Mouse (Mus musculus) liver, postnatal 0 days (tissue): ENCODE measurements around the gene 4930451I11Rik. TPM values are rescaled to one million over a fixed set of nuclear protein-coding genes. Genes with fewer than 3 reads are reported as not detected.
A peak's percentile ranks its signal among the peaks of the same experiment; 100 is the strongest.

Experiments
- ATAC-seq: fragments of 200-750 bp; cut with Nextera tagmentation; 2 replicates; pipeline ENCODE4 v1.8.0; 2017; ENCODE audit warnings: mild to moderate bottlenecking, moderate library complexity
- DNase-seq: peaks from one replicate; pipeline ENCODE4 v3.0.0-alpha.2; 2016
- H3K27ac ChIP-seq: fragments of 300-500 bp; sonication (generic); 2 replicates; pipeline ENCODE4 v1.5.1; 2014; ENCODE audit warnings: antibody characterized with exemption, moderate library complexity, mild to moderate bottlenecking, low read depth
- H3K27me3 ChIP-seq: fragments of 300-500 bp; sonication (generic); 2 replicates; pipeline ENCODE4 v1.6.1; 2014; ENCODE audit warnings: low read length, control low read depth, mixed read lengths; ENCODE audit not compliant: insufficient read depth
- H3K36me3 ChIP-seq: fragments of 300-500 bp; sonication (generic); replicated peaks from 2 replicates; pipeline ENCODE4 v1.6.1; 2014; ENCODE audit warnings: mild to moderate bottlenecking, control low read depth, low read length, moderate library complexity, mixed read lengths; ENCODE audit not compliant: insufficient read depth
- H3K4me1 ChIP-seq: fragments of 300-500 bp; sonication (generic); 2 replicates; pipeline ENCODE4 v1.6.1; 2014; ENCODE audit warnings: antibody characterized with exemption, mild to moderate bottlenecking, control low read depth; ENCODE audit not compliant: insufficient read depth
- H3K4me2 ChIP-seq: fragments of 300-500 bp; sonication (generic); 2 replicates; pipeline ENCODE4 v1.6.1; 2014; ENCODE audit warnings: low read depth, mild to moderate bottlenecking, low read length, moderate library complexity, mixed read lengths
- H3K4me3 ChIP-seq: fragments of 300-500 bp; sonication (generic); 2 replicates; pipeline ENCODE4 v1.5.1; 2014; ENCODE audit warnings: low read depth, low read length
- H3K9ac ChIP-seq: fragments of 300-500 bp; sonication (generic); replicated peaks from 2 replicates; pipeline ENCODE4 v1.6.1; 2014; ENCODE audit warnings: mild to moderate bottlenecking, moderate library complexity
- H3K9me3 ChIP-seq: fragments of 300-500 bp; sonication (generic); 2 replicates; pipeline ENCODE4 v1.6.1; 2016; ENCODE audit warnings: mild to moderate bottlenecking, control low read depth, low read length, mixed read lengths
- CTCF ChIP-seq: sonication (generic); IDR thresholded peaks from 2 replicates; pipeline ENCODE4 v1.5.1; 2016; ENCODE audit warnings: antibody characterized with exemption, low read depth
- EP300 ChIP-seq: IDR thresholded peaks from 2 replicates; pipeline ENCODE4 v1.6.1; 2016; ENCODE audit warnings: antibody characterized with exemption, low read depth, mild to moderate bottlenecking
- WGBS: fragments of 180-500 bp; shearing (Covaris S2); extraction: QIAGEN DNeasy Blood & Tissue Kit; methylation state at CpG from one replicate; pipeline ENCODE4 v1.1.7; 2014; ENCODE audit not compliant: insufficient replicate concordance; 5-methylcytosine and 5-hydroxymethylcytosine counted together
- polyA plus RNA-seq: library from polyadenylated mRNA; unstranded; fragments of >200 nt; fragmentation: Nextera tagmentation; extraction: Ambion mirVana; gene quantifications from 2 replicates; pipeline ENCODE4 v1.2.1, GENCODE M21; 2015

4930451I11Rik gene
- polyA plus RNA-seq, 1 experiment from 2014 or later: not detected

DNA sequence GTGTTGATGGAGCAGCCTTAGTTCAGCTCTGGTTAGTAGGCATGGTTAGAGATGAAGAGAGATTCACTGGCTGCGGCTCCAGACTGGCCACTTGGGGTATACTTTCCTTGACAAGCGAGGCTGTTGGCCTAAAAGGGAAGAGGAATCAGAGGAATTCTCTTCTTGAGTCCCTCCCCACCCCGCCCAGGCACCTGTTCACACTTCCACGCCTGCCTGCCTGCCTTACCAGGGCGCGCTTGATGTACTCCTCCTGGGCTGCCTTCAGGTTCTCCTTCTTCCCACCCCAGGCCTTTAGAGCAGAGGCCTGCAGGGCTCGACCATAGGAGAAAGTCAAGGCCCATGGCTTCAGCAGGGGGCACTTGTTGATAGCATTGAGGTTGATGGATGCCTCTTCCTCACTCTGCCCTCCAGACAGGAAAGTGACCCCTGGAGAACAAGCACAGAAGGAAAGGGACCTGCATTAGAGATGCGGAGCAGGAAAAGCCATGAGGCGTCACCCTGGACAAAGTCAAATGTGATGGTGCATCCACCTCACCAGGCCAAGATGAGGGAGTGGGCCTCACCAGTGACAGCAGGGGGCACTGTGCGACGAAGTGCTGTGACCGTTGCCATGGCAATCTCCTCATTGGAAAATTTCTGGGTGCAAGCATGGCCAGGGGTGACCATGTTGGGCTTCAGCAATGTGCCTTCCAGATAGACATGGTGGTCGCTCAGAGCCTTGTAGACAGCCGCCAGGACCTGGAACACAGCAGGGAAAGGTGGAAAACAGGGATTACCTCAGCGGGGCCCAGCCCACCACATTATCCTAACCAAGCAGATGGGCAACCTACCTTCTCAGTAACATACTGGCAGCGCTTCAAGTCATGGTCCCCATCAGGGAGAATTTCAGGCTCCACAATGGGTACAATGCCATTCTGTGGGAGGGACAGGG lies 35.8 kb downstream of the 4930451I11Rik start:
- Histone ChIP-seq H3K4me1 (peaks cover 38% of the 10 kb centered on the region), H3K4me2 (no peak overlapping the region)

DNA sequence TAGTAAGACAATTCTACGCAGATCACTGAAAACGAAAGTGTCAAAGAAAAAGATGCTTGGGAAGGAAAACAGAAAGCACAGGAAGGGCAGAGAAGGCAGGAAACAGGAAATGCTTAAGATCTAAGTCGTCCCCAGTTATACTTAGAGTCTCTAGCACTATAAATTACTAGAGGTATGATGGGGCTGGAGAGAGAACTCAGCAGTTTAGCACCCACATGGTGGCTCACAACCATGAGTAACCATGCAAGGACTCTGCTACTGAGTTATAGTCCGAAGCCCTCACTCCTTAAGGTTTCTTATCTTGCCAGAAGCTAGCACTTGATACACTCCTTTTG lies 37.2 kb downstream of the 4930451I11Rik start:
- Histone ChIP-seq H3K27me3 (no peaks in the 10 kb centered on the region), H3K27ac (peak overlapping the region; percentile 39; the same call in 1 of the 2 replicates), H3K9me3 (no peaks in the 10 kb centered on the region), H3K4me3 (no peak overlapping the region), H3K9ac (no peak overlapping the region), H3K36me3 (peaks cover 43% of the 10 kb centered on the region), H3K4me2 (no peak overlapping the region), H3K4me1 (peaks cover 28% of the 10 kb centered on the region)
- TF ChIP-seq CTCF (no peak), EP300 (no peak)
- no peak for DNase-seq
- no peak for ATAC-seq
- WGBS: 50% methylated on average over 4 of the region's 4 CpGs

More for the DNA sequence above, 35.8 kb downstream of the 4930451I11Rik start:
- Histone ChIP-seq H3K9ac (no peak overlapping the region), H3K27me3 (no peaks in the 10 kb centered on the region), H3K36me3 (peaks cover 33% of the 10 kb centered on the region), H3K9me3 (no peaks in the 10 kb centered on the region), H3K27ac (no peak overlapping the region), H3K4me3 (no peak overlapping the region)
- no peak for ATAC-seq
- 81% methylated on average over 16 of the region's 16 CpGs for WGBS
- TF ChIP-seq EP300: no peak
- peak; percentile 21; the same call in 1 of the 2 replicates for TF ChIP-seq CTCF
- DNase-seq: no peak

DNA sequence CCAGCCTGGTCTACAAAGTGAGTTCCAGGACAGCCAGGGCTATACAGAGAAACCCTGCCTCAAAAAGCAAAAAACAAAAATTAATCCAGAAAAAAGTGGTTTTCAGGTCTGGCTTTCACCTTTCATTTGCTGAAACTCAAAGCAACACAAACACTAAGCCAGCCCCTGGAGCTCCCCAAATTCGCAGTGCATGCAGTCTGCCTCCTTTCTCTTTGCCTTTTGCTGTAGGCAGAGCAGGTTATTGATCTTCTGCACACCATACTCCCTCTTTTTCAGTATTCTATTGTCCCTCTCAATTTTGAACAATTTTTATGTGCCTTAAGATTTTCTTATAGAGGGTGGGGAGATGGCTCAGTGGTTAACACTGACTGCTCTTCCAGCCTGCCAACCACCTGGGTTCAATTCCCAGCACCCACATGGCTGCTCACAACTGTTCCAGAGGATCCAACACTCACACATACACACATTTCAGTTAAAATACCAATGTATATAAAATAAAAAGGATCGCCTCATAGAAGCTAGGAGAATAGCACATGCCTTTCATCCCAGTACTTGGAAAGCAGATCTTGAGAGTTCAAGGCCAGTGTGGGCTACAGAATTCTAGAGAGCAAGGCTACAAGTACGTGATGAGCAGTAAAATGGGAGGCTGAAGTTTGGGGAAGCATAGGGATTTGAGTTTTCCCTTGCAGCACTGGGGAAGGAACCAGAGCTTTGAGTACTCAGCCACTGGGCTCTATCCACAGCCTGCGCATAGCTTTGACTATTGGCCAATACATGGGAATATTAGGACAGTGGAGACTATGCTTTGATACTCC lies 37.8 kb downstream of the 4930451I11Rik start:
- Histone ChIP-seq H3K27ac (peak overlapping the region; percentile 39; the same call in 1 of the 2 replicates), H3K4me2 (no peak overlapping the region)

DNA sequence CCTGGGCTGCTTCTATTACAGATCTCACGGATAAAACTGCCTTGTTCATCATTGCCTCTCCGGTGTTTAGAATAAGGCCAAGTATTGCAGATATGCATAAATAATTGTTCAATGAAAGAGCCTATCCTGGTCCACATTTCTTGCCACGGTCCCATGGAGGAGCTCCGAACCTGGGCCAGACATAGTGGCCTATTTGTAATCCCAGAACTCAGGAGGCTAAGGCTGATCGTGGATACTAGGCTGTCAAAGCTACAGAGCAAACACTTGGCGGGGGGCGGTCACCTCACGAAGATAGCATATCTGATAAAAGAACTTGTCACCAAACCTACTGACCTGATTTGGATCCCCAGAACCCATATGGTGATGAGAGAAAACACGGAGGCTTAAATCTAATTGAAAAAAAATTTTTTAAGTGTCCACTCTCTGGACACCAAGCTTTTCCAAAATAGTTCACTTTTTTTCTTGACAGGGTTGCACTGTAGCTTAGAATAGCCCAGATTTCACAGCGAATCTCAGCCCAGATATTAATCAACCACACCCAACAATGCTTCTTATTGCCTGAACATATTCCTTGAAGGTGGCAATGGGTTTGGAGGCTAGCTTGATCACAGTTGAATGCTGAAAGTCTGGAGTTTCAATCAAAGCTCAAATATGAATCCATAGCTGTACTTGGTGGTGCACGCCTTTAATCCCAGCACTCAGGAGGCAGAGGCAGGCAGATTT lies 38.6 kb downstream of the 4930451I11Rik start:
- WGBS: 22% methylated on average over 11 of the region's 11 CpGs
- Histone ChIP-seq H3K36me3 (peaks cover 57% of the 10 kb centered on the region), H3K9ac (peak overlapping the region; percentile 92), H3K27ac (peak overlapping the region; percentile 96), H3K4me2 (peak overlapping the region; percentile 69), H3K27me3 (no peaks in the 10 kb centered on the region), H3K9me3 (no peaks in the 10 kb centered on the region), H3K4me3 (peak overlapping the region; percentile 86), H3K4me1 (peaks cover 26% of the 10 kb centered on the region)
- ATAC-seq (peak; percentile 1), DNase-seq (no peak)
- TF ChIP-seq EP300 (no peak; the same call in 1 of the 2 replicates), CTCF (no peak)

More for the DNA sequence above, 37.8 kb downstream of the 4930451I11Rik start:
- H3K9me3 ChIP-seq: no peaks in the 10 kb centered on the region
- TF ChIP-seq CTCF (no peak), EP300 (no peak)
- H3K4me3 ChIP-seq: no peak overlapping the region
- H3K9ac ChIP-seq: no peak overlapping the region
- ATAC-seq: no peak
- H3K36me3 ChIP-seq: peaks cover 49% of the 10 kb centered on the region
- H3K4me1 ChIP-seq: peaks cover 28% of the 10 kb centered on the region
- WGBS: 71% methylated on average over 4 of the region's 4 CpGs
- DNase-seq: no peak
- no peaks in the 10 kb centered on the region for H3K27me3 ChIP-seq

DNA sequence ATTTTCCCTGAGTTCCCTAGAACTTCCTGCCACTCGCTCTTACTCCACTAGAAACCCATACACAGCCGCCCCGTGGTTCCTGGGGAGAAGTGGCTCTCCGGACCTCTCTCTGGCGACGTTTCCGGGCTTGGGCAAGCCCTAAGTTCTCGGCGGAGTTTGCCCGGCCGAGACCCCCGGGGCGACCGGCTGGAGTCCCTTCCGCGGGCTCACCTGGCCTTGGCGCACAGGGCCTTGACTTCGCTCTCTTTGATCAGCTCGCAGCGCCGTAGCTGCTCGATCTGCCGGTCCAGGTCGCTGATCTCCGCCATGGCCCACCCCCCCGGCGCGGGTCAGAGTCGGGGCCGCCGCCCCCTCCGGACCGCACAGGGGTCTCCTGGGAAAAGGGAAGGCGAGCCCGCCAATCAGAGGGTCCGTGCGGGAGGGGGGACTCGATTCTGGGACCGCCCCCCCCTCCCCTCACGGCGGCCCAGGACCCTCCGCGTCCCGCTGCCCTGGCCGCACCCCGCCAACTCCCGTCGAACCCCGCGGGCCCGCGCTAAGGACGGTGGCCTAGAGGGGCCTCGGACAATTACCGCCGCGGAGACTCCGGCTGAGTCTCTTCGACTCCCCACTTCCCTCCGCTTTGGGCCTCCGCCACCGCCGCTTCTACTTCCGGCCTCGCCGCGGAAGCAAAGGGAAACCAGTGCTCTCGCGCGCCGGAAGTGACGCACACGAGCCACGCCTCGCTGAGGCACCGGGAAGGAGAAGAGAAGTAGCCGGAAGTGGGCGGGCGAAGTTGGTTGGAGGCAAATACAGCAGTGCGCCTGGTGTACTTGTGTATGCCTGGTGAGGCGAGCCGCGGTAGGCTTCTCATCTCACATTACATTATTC lies 39.4 kb downstream of the 4930451I11Rik start, which contains the start of gene Ppp4c:
Gene Ppp4c (minus strand): TSS at position 646 of the 870 bp plus-strand sequence.
- WGBS: under 1% methylated on average over 77 of the region's 83 CpGs
- peak; percentile 91 for ATAC-seq
- Histone ChIP-seq H3K27ac (peak within 1 kb of the TSS; percentile 96), H3K9me3 (no peaks in the 10 kb centered on the region), H3K36me3 (peaks cover 62% of the 10 kb centered on the region), H3K4me2 (peak within 1 kb of the TSS; percentile 74), H3K4me3 (peak within 1 kb of the TSS; percentile 86), H3K4me1 (peaks cover 18% of the 10 kb centered on the region), H3K9ac (peak within 1 kb of the TSS; percentile 92), H3K27me3 (no peaks in the 10 kb centered on the region)
- TF ChIP-seq EP300: no peak; the same call in 1 of the 2 replicates
- TF ChIP-seq CTCF: 0 out of 2 replicates have a peak, but pooled peaks have one; percentile 1
- DNase-seq: peak; percentile 99
